Mouse (Mus musculus): ENCODE measurements around the gene P2rx2. TPM values are rescaled to one million over a fixed set of nuclear protein-coding genes. Genes with fewer than 3 reads are reported as not detected.

The P2rx2 gene
- total and polyA plus RNA-seq, 2 experiments from 2014 or later, result 10.7 to 11.9 TPM

DNA sequence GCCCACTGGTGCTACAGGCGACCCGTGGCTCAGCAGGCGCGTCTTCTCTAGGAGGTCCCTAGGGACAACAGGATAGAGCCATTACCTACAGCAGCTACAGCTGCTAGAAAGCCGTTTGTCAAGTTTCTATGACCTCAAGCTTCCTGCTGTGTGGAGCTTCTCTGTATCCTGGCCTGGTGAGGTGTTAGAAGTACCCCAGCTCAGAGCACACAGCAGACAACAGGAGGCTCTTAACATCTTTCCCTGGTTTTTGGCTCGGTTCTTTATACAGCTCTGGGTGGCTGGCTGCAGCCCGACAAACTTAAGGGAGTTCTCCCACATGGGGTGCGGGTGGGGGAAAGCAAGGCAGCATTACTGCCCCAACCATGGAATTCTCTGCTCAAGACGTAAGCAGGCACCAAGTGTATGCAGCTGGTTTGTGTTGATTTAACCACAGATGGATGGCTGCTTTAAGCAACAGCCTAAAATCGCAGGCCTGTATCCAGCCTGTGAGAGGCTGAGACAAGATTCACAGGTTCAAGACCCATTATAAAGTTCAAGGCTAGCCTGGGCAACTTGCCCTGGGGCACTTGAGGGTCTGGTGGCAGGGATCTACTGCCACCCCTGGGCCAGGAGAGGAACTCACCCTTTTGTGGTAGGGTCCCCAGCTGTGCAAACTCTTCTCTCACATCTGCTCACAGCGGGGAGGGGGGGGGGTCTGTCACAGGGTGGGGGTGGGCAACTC is 21.0 kb upstream of the P2rx2 start:
- DNase-seq (ENCODE audit: low spot score) (peak; percentile 31), ATAC-seq (ENCODE audit: low FRiP score) (peak; percentile 6)

DNA sequence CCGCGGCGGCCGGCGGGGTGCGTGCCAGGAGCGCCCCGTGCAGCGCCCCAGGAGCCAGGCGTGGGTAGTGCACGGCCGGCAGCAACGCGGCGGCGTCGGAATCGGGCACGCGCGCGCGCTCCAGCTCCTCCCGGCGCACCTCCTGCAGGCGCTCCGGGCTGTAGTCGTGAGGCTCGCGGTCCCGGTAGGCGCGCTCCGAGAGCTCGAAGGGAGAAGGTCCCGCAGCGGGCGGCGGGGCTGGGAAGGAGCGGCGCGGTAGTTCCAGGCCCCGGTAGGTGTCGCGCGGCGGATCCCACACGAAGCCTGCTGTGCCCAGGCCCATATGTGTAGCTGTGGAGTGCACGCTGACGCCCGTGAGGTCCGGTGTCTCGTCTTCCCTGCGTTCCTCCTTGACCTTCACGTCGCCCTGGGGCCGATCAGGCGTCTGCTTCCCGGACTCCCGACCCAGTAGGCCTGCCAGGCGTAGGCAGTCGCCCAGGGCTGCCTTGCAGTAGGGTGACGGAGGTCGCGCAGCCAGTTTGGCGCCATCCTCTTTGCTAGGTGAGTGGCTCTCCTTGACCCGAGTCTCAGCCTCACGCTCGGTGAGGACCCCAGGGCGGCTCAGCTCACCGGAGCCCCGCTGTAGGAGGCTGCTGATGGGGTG is 20.3 kb upstream of the P2rx2 start:
- peak overlapping the region; percentile 59 for H3K27ac ChIP-seq (ENCODE audit: low read depth, low read length)
- DNase-seq (ENCODE audit: low spot score), result peak; percentile 74

More for the DNA sequence above, 21.0 kb upstream of the P2rx2 start:
- TF ChIP-seq CTCF (IDR thresholded peaks at IDR 0.05), result peak; percentile 28
- Histone ChIP-seq H3K27me3 (ENCODE audit: insufficient read depth, low read length) (no peaks in the 10 kb centered on the region), H3K4me1 (ENCODE audit: insufficient read depth, low read length) (no peaks in the 10 kb centered on the region), H3K36me3 (ENCODE audit: insufficient read depth, low read length) (peaks cover 14% of the 10 kb centered on the region), H3K4me2 (ENCODE audit: low read depth, low read length, poor library complexity, severe bottlenecking) (peak overlapping the region; percentile 75), H3K9me3 (ENCODE audit: low read length) (no peaks in the 10 kb centered on the region), H3K4me3 (ENCODE audit: low read depth, low read length) (peak overlapping the region; percentile 46), H3K9ac (replicated peaks; ENCODE audit: low read length, poor library complexity, severe bottlenecking) (0 out of 2 replicates have a peak overlapping the region, but pooled peaks have one; percentile 61), H3K27ac (ENCODE audit: low read depth, low read length) (peak overlapping the region; percentile 59; the same call in 1 of the 2 replicates)
- 45% methylated on average over 11 of the region's 11 CpGs for WGBS

DNA sequence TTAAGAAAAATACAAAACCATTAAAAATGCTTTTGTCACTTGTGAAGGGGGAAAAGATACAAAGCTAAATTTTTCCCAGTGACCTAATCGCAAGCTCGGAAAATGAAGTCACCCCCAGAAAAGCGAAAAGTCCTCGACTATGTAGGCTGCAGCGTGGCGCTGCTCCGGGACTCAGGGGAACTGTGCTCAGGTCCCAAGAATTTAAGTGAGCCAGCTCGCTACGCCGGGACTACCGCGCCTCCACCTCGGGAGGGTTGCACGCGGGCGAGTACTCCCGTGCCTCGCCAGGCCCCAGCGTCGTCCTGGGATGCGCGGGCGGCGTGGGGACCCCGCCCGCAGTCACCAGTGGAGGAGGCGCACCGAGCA is 19.8 kb upstream of the P2rx2 start:
- Histone ChIP-seq H3K9me3 (ENCODE audit: low read length) (no peaks in the 10 kb centered on the region), H3K4me3 (ENCODE audit: low read depth, low read length) (peak overlapping the region; percentile 46), H3K36me3 (ENCODE audit: insufficient read depth, low read length) (peaks cover 9% of the 10 kb centered on the region), H3K27me3 (ENCODE audit: insufficient read depth, low read length) (no peaks in the 10 kb centered on the region), H3K9ac (replicated peaks; ENCODE audit: low read length, poor library complexity, severe bottlenecking) (peak overlapping the region; percentile 61), H3K4me1 (ENCODE audit: insufficient read depth, low read length) (no peaks in the 10 kb centered on the region), H3K4me2 (ENCODE audit: low read depth, low read length, poor library complexity, severe bottlenecking) (peak overlapping the region; percentile 75), H3K27ac (ENCODE audit: low read depth, low read length) (no peak overlapping the region)
- no peak for TF ChIP-seq CTCF (IDR thresholded peaks at IDR 0.05)
- 8% methylated on average over 23 of the region's 28 CpGs for WGBS
- ATAC-seq (ENCODE audit: low FRiP score) (no peak; the same call in 1 of the 2 replicates), DNase-seq (ENCODE audit: low spot score) (no peak)

More for the DNA sequence above, 20.3 kb upstream of the P2rx2 start:
- Histone ChIP-seq H3K27me3 (ENCODE audit: insufficient read depth, low read length) (no peaks in the 10 kb centered on the region), H3K36me3 (ENCODE audit: insufficient read depth, low read length) (peaks cover 12% of the 10 kb centered on the region), H3K4me1 (ENCODE audit: insufficient read depth, low read length) (no peaks in the 10 kb centered on the region), H3K9ac (replicated peaks; ENCODE audit: low read length, poor library complexity, severe bottlenecking) (peak overlapping the region; percentile 61), H3K4me3 (ENCODE audit: low read depth, low read length) (peak overlapping the region; percentile 46), H3K4me2 (ENCODE audit: low read depth, low read length, poor library complexity, severe bottlenecking) (peak overlapping the region; percentile 75), H3K9me3 (ENCODE audit: low read length) (no peaks in the 10 kb centered on the region)
- peak; percentile 56 for TF ChIP-seq CTCF (IDR thresholded peaks at IDR 0.05)
- ATAC-seq (ENCODE audit: low FRiP score), result peak; percentile 80
- 2% methylated on average over 63 of the region's 72 CpGs for WGBS

DNA sequence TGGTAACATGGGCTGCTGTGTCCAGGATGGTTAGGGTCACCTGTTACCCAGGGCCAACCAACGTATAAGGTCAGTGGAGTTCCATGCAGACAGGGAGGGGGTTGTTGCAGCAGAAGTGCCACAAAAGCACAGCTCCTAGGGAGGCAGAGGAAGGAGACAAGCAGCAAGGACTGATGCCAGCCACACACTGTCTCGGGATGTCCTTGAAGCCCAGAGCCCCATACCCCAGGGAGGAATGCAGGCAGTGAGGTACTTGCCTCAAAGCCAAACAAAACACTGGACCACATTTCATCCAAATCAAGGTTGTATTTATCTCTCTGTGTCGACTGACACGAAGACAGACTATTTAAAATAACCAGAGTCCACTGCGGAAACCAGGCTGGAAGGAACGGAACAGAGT is 18.5 kb upstream of the P2rx2 start:
- Histone ChIP-seq H3K27me3 (ENCODE audit: insufficient read depth, low read length) (no peaks in the 10 kb centered on the region), H3K36me3 (ENCODE audit: insufficient read depth, low read length) (peaks cover 8% of the 10 kb centered on the region; the same call in 1 of the 2 replicates), H3K9ac (replicated peaks; ENCODE audit: low read length, poor library complexity, severe bottlenecking) (no peak overlapping the region), H3K27ac (ENCODE audit: low read depth, low read length) (no peak overlapping the region), H3K4me1 (ENCODE audit: insufficient read depth, low read length) (no peaks in the 10 kb centered on the region), H3K4me3 (ENCODE audit: low read depth, low read length) (no peak overlapping the region), H3K9me3 (ENCODE audit: low read length) (no peaks in the 10 kb centered on the region), H3K4me2 (ENCODE audit: low read depth, low read length, poor library complexity, severe bottlenecking) (no peak overlapping the region)
- no peak for TF ChIP-seq CTCF (IDR thresholded peaks at IDR 0.05)
- ATAC-seq (ENCODE audit: low FRiP score) (no peak), DNase-seq (ENCODE audit: low spot score) (no peak)
- WGBS, result 76% methylated on average over 6 of the region's 6 CpGs

DNA sequence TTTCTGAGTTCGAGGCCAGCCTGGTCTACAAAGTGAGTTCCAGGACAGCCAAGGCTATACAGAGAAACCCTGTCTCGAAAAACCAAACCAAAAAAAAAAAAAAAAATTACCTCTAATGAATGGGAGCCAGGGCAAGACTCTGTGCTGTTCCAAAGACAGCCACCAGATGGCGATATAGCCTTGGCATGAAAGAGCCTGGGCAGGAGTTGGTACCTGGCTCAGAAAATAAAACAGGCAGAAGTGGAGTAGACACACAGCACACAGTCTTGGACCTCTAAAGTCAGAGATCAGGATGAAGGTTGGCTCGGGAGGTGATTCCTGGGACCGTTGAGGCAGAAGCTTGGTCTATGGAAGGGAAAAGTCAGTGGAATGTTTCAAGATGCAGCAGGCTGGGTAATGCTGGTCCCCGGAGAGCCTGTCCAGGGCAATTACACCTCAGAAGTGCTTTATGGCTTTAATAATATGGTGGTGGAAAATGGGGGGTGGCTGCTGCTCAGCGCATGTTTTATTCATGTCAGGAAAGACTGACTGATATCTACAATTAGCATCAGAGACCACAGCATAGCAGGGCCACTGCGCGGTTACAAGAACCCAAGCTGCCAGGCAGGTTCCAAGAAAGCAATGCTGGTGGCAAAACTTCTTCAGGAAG is 14.6 kb upstream of the P2rx2 start:
- Histone ChIP-seq H3K9ac (replicated peaks; ENCODE audit: low read length, poor library complexity, severe bottlenecking) (no peak overlapping the region), H3K9me3 (ENCODE audit: low read length) (no peaks in the 10 kb centered on the region), H3K27ac (ENCODE audit: low read depth, low read length) (no peak overlapping the region), H3K4me2 (ENCODE audit: low read depth, low read length, poor library complexity, severe bottlenecking) (no peak overlapping the region), H3K4me1 (ENCODE audit: insufficient read depth, low read length) (no peaks in the 10 kb centered on the region), H3K27me3 (ENCODE audit: insufficient read depth, low read length) (no peaks in the 10 kb centered on the region), H3K4me3 (ENCODE audit: low read depth, low read length) (no peak overlapping the region), H3K36me3 (ENCODE audit: insufficient read depth, low read length) (peaks cover 3% of the 10 kb centered on the region; the same call in 1 of the 2 replicates)
- TF ChIP-seq CTCF (IDR thresholded peaks at IDR 0.05), result peak; percentile 92
- ATAC-seq (ENCODE audit: low FRiP score), result peak; percentile 53
- WGBS, result 34% methylated on average over 9 of the region's 9 CpGs
- peak; percentile 88 for DNase-seq (ENCODE audit: low spot score)
